Mouse (Mus musculus): ENCODE data around the gene Phka1. TPM values are rescaled to one million over a fixed set of nuclear protein-coding genes. Genes with fewer than 3 reads are reported as not detected.

Phka1 gene
- 12.7 TPM for polyA plus RNA-seq (2015; fragmentation: Illumina TruSeq; extraction: RNeasy Lipid Tissue Mini Kit (QIAGEN cat#74804); ENCODE audit: low read depth, low replicate concordance)

DNA sequence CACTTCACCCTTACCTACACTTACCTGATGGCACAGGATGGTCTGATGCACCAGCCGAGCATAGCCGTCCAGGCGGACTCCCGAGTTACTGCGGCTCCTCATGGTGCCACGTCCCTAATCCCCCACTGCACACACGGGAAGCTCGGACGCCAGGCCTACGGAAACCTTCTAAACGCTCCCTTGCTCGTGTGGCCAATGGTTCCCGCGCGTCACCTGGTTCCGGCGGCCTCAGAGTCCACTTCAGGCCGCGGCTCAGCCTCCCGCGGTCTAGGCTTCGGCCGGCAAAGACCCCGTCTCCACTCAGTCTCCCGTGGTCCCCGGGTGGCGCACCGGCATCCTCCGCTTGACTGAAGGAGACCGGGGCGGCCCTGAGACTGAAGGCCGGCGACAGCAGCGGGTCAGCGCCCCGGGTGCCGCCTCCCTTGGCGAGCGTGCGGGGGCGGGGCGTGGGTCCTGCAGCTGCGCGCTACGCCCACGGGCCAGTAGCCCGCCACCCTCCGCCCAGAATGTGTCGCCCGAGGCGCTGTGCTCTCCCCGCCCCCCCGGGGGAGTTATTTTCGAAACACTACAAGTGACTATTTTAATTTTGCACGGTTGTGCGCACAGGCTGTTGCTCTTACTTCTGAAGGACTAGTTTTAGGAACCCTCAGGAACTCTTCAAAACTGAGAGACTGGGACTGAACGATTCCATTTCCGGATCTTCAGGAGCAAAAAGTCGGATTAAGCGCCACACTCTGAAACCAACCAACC lies at the start of gene Phka1:
Phka1 (minus strand) TSS at position 424 of the 750 bp plus-strand sequence.

DNA sequence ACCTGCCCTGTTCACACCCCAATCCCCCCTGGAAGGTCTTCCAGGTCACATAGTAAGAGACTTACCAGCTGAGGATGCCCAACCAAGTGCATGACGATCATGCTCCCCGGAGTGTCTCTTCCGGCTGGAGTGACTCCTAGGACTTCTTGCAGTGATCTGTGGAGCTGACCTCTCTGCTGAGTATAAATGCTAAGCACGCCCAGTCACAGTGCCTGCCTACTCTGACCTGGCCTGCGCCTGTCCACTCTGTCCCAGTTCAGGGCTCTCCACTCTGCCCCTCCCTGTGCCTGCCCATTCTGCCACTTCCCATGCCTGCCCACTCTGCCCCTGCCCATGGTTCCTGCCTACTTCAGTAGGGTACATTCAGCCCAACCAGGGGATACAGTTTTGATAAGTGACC lies 42.8 kb upstream of the Phka1 start, which contains the start of gene Gm3880:
Gm3880 (minus strand) TSS at position 101 of the 400 bp plus-strand sequence.

DNA sequence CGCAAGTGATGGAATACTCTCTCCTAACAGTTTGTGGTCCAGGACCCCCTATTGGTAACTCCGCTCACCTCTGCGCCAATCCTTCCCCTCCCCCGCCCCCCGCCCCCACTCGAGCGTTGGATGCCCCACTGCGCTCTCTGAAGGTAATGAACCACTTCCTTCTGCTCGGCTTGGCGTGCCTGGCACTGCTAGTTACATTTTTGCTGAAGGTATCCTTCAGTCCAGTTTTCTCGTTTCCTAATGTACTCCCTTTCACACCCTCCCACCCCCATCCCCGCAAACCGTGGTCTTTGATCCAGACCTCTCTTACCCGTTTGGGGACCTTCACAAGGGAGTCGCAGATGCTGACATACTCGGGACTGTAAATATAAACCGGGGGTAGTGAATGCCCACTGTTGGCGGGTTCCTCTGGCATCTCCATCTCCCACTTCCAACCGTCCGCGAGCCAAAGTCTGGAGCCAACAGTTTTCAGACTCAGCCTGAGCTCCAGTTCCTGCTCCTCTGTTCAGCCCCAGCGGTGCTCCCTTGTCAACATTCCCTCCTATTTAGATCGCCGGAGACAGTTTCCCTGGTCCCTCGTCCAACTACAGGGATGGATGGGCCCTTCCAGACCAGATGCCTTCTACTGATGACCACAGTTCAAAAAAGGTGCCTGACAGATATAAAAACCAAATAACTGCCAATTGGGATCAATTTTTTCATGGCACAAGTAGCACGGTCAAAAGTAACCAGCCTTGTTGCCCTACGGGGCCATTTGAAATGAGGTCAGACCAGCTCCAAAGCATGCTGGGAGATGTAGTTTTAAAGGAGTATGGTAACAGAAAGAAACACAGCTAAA lies 139.2 kb downstream of the Phka1 start, which contains the start of gene Hdac8:
Hdac8 (minus strand) TSS at position 716 of the 838 bp plus-strand sequence.

Other genes with a start within 250 kb of the Phka1 start
- 14.2 TPM for gene Hdac8, start 138.9 kb downstream of the Phka1 start, polyA plus RNA-seq (2015; fragmentation: Illumina TruSeq; extraction: RNeasy Lipid Tissue Mini Kit (QIAGEN cat#74804); ENCODE audit: low read depth, low replicate concordance)
- not detected for gene Gm3880, start 42.7 kb upstream of the Phka1 start, polyA plus RNA-seq (2015; fragmentation: Illumina TruSeq; extraction: RNeasy Lipid Tissue Mini Kit (QIAGEN cat#74804); ENCODE audit: low read depth, low replicate concordance)
- not detected for gene Gm9112, start 63.4 kb upstream of the Phka1 start, polyA plus RNA-seq (2015; fragmentation: Illumina TruSeq; extraction: RNeasy Lipid Tissue Mini Kit (QIAGEN cat#74804); ENCODE audit: low read depth, low replicate concordance)
- gene Dmrtc1b, start 63.6 kb upstream of the Phka1 start, polyA plus RNA-seq (2015; fragmentation: Illumina TruSeq; extraction: RNeasy Lipid Tissue Mini Kit (QIAGEN cat#74804); ENCODE audit: low read depth, low replicate concordance) = not detected
- not detected for gene Dmrtc1c1, start 158.7 kb upstream of the Phka1 start, polyA plus RNA-seq (2015; fragmentation: Illumina TruSeq; extraction: RNeasy Lipid Tissue Mini Kit (QIAGEN cat#74804); ENCODE audit: low read depth, low replicate concordance)
- gene Dmrtc1c2, start 210.4 kb upstream of the Phka1 start, polyA plus RNA-seq (2015; fragmentation: Illumina TruSeq; extraction: RNeasy Lipid Tissue Mini Kit (QIAGEN cat#74804); ENCODE audit: low read depth, low replicate concordance) = not detected
- gene 1700031F05Rik, start 223.7 kb upstream of the Phka1 start, polyA plus RNA-seq (2015; fragmentation: Illumina TruSeq; extraction: RNeasy Lipid Tissue Mini Kit (QIAGEN cat#74804); ENCODE audit: low read depth, low replicate concordance) = not detected

Measured in brain, adult 10 weeks (tissue).